Mouse (Mus musculus) olfactory bulb, adult 2 months (tissue): Measurements from ENCODE around the gene Fyb2.

Experiments
- CTCF ChIP-seq: fragments of 200-500 bp; IDR thresholded peaks from 2 replicates; pipeline ENCODE4 v1.5.1; 2012; ENCODE audit warnings: low read depth, mild to moderate bottlenecking, low read length, moderate library complexity; ENCODE audit not compliant: insufficient read depth
- POLR2A ChIP-seq: fragments of 200-500 bp; IDR thresholded peaks from 2 replicates; pipeline ENCODE4 v1.6.1; 2012; ENCODE audit warnings: mild to moderate bottlenecking, low read depth, low read length, moderate library complexity; ENCODE audit not compliant: insufficient read depth

DNA sequence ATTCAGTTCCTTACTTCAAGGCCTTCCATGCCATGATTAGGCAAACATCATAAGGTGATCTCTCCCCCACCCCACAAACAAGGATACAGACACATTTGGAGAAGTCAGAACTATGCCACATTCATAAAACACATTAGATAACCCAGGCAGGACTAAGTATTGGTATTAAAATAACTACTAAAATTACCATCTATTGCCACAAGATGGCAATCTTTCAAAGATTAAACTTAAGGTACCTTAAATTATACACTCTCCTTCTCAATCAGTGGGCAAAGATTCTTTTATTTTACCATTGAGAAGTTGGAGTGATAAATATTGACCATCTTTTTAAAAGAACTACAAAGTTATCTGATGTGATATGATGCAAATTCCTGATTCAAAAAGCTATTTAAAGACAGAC lies 121.0 kb downstream of the Fyb2 start:
- TF ChIP-seq POLR2A (no peak), CTCF (no peak)
